Mouse (Mus musculus) hematopoietic stem cell, adult 5-6 weeks (primary cell): ENCODE results near the gene Csta1. TPM values are rescaled to one million over a fixed set of nuclear protein-coding genes. Genes with fewer than 3 reads are reported as not detected.

Experiments used
- ATAC-seq, 2 experiments: fragments of 125-278 bp in 1 of 2; replicated peaks in 1 of 2; 2 replicates each; pipeline ENCODE4 v1.8.0; 2016 to 2017; ENCODE audit warnings: inconsistent platforms in 2 of 2, mild to moderate bottlenecking in 2 of 2, moderate number of reproducible peaks in 2 of 2, low read depth in 1 of 2, moderate TSS enrichment in 1 of 2; ENCODE audit not compliant: low FRiP score in 2 of 2, poor library complexity in 2 of 2, severe bottlenecking in 2 of 2, insufficient read depth in 1 of 2, low TSS enrichment in 1 of 2
- total RNA-seq: library from RNA; stranded (forward); fragments of 172-1452, 232-1000 nt; gene quantifications from 2 replicates; pipeline ENCODE4 v1.2.3, GENCODE M21; 2017

Gene Csta1
- total RNA-seq, 1 experiment from 2014 or later, result not detected

GRCm38 (mm10) chr16:36074772-36075171 is 56.3 kb downstream of the Csta1 start:
- ATAC-seq, result no peak

- ATAC-seq, result no peak
These were observed 58.5 kb downstream of the Csta1 start for GRCm38 (mm10) chr16:36072410-36073011.

GRCm38 (mm10) chr16:36071450-36072379 is 59.3 kb downstream of the Csta1 start, which contains the start of the genes Fam162a and Ccdc58:
Gene Fam162a, minus strand, starts transcription at chr16:36071594.
Gene Ccdc58, plus strand, starts transcription at chr16:36071685.
- peak; percentile 85 to 94 for ATAC-seq

- peak in 1 of 2 experiments; percentile 13; a peak in 3 of 4 replicates for ATAC-seq
These were observed 60.0 kb downstream of the Csta1 start for GRCm38 (mm10) chr16:36071071-36071449.

Other genes with a start within 250 kb of the Csta1 start
- gene Parp9, start 192.8 kb downstream of the Csta1 start, total RNA-seq, result 65.9 and 69.0 TPM in 2 replicates
- gene Dtx3l, start 192.1 kb downstream of the Csta1 start, total RNA-seq, result 63.4 and 70.0 TPM in 2 replicates
- gene Kpna1, start 152.5 kb downstream of the Csta1 start, total RNA-seq, result 43.1 and 60.8 TPM in 2 replicates
- gene Wdr5b, start 90.1 kb downstream of the Csta1 start, total RNA-seq, result 12.8 and 15.5 TPM in 2 replicates
- 90.0 and 102 TPM in 2 replicates for gene Fam162a, start 59.6 kb downstream of the Csta1 start, total RNA-seq
- 59.4 and 73.5 TPM in 2 replicates for gene Ccdc58, start 59.6 kb downstream of the Csta1 start, total RNA-seq
- 4.4 TPM in 1 of 2 replicates, not detected in the other for gene Stfa2l1, start 25.6 kb upstream of the Csta1 start, total RNA-seq
- 8.9 and 27.9 TPM in 2 replicates for gene Gm5483, start 53.0 kb upstream of the Csta1 start, total RNA-seq
- gene Gm5416, start 79.2 kb upstream of the Csta1 start, total RNA-seq, result not detected in 2 replicates
- gene 2010005H15Rik, start 90.2 kb upstream of the Csta1 start, total RNA-seq, result not detected in 2 replicates
- gene Stfa1, start 145.7 kb upstream of the Csta1 start, total RNA-seq, result 0.55 and 4.7 TPM in 2 replicates
- gene BC117090, start 203.1 kb upstream of the Csta1 start, total RNA-seq, result not detected in 2 replicates
- gene BC100530, start 236.5 kb upstream of the Csta1 start, total RNA-seq, result 6.2 TPM in 1 of 2 replicates, not detected in the other